Mouse (Mus musculus) heart, adult 2 months (tissue): ENCODE data around the gene Usp18. TPM values are rescaled to one million over a fixed set of nuclear protein-coding genes. Genes with fewer than 3 reads are reported as not detected.

Experiments used
- DNase-seq, 2 experiments: peaks; one replicate each; pipeline ENCODE4 v3.0.0; 2021
- H3K27ac ChIP-seq: fragments of 200-600 bp; 2 replicates; pipeline ENCODE4 v1.8.1; 2022
- H3K27me3 ChIP-seq: fragments of 200-500 bp; 2 replicates; pipeline ENCODE4 v1.6.1; 2012; ENCODE audit warnings: mild to moderate bottlenecking, low read length, inconsistent platforms, mixed read lengths; ENCODE audit not compliant: control insufficient read depth, insufficient read depth
- H3K36me3 ChIP-seq: fragments of 200-500 bp; 2 replicates; pipeline ENCODE4 v1.6.1; 2012; ENCODE audit warnings: low read length, inconsistent platforms; ENCODE audit not compliant: control insufficient read depth, insufficient read depth
- H3K4me1 ChIP-seq: fragments of 200-500 bp; 2 replicates; pipeline ENCODE4 v1.6.1; 2011; ENCODE audit warnings: low read length; ENCODE audit not compliant: control insufficient read depth, insufficient read depth
- H3K4me3 ChIP-seq: fragments of 200-600 bp; 2 replicates; pipeline ENCODE4 v1.8.1; 2022
- H3K79me2 ChIP-seq: fragments of 200-500 bp; replicated peaks from 2 replicates; pipeline ENCODE4 v1.6.1; 2012; ENCODE audit warnings: mild to moderate bottlenecking, inconsistent platforms, low read length, moderate library complexity, mixed read lengths; ENCODE audit not compliant: control insufficient read depth, insufficient read depth
- H3K9ac ChIP-seq: fragments of 200-500 bp; 2 replicates; pipeline ENCODE4 v1.6.1; 2012; ENCODE audit warnings: low read depth, mild to moderate bottlenecking, control low read depth, inconsistent platforms, low read length, mixed read lengths
- CTCF ChIP-seq: fragments of 200-600 bp; IDR thresholded peaks from 2 replicates; pipeline ENCODE4 v1.8.1; 2022; ENCODE audit warnings: antibody characterized with exemption, mild to moderate bottlenecking, moderate library complexity
- EP300 ChIP-seq: fragments of 200-500 bp; IDR thresholded peaks from 2 replicates; pipeline ENCODE4 v1.6.1; 2011; ENCODE audit warnings: low read depth, low read length, control low read depth; ENCODE audit not compliant: insufficient read depth
- POLR2A ChIP-seq: fragments of 200-500 bp; IDR thresholded peaks from 2 replicates; pipeline ENCODE4 v1.6.1; 2011; ENCODE audit warnings: mild to moderate bottlenecking, low read depth, low read length, control low read depth; ENCODE audit not compliant: insufficient read depth
- WGBS: fragments of 180-500 bp; shearing (Covaris S2); methylation state at CpG from one replicate; pipeline ENCODE4 v1.1.7; 2018; 5-methylcytosine and 5-hydroxymethylcytosine counted together
- intact Hi-C: fragments of 180-260 bp; cut with DNase I; formaldehyde crosslinking; loops from one replicate; pipeline ENCODE4 v1.15.1; 2025
- polyA plus RNA-seq: library from polyadenylated mRNA; depleted of rRNA; stranded (reverse); fragments of >200 nt; gene quantifications from 2 replicates; pipeline ENCODE4 v1.2.3, GENCODE M21; 2012
- total RNA-seq, 2 experiments: library from RNA; stranded (reverse); gene quantifications; 2 replicates each; pipeline ENCODE4 v1.2.3; 2021

Gene Usp18
- total and polyA plus RNA-seq, 3 experiments = 1.3 to 3.9 (median 1.5) TPM

GRCm38 (mm10) chr6:121262496-121262895, 16.8 kb downstream of the Usp18 start:
- no peak overlapping the region for H3K27ac ChIP-seq
- no peak for DNase-seq
- no peak overlapping the region for H3K9ac ChIP-seq
- H3K36me3 ChIP-seq = no peaks in the 10 kb centered on the region
- intact Hi-C loops = loop anchor here (10.0 kb wide), 1 partner anchor 1042 kb away; the partner anchor contains the start of gene M6pr
- WGBS = 88% methylated on average over 11 of the region's 11 CpGs
- no peak for TF ChIP-seq POLR2A
- no peak for TF ChIP-seq EP300
- no peak for TF ChIP-seq CTCF
- no peaks in the 10 kb centered on the region for H3K27me3 ChIP-seq
- H3K4me3 ChIP-seq = no peak overlapping the region
- H3K79me2 ChIP-seq = no peaks in the 10 kb centered on the region
- H3K4me1 ChIP-seq = no peaks in the 10 kb centered on the region

GRCm38 (mm10) chr6:121270156-121270555, 24.4 kb downstream of the Usp18 start:
- Histone ChIP-seq H3K4me1 (peaks cover 1% of the 10 kb centered on the region; the same call in 1 of the 2 replicates), H3K36me3 (no peaks in the 10 kb centered on the region), H3K27me3 (no peaks in the 10 kb centered on the region), H3K79me2 (no peaks in the 10 kb centered on the region), H3K4me3 (no peak overlapping the region), H3K27ac (no peak overlapping the region), H3K9ac (no peak overlapping the region)
- intact Hi-C loops = loop anchor here (5.0 kb wide), 3 partner anchors 67 to 97 kb away; no protein-coding TSS in a partner anchor
- DNase-seq = no peak
- WGBS = 81% methylated on average over 6 of the region's 6 CpGs
- TF ChIP-seq POLR2A = no peak
- TF ChIP-seq CTCF = no peak
- no peak for TF ChIP-seq EP300

GRCm38 (mm10) chr6:121271707-121272074, 26.0 kb downstream of the Usp18 start:
- DNase-seq = no peak
- WGBS = 9% methylated on average over 4 of the region's 4 CpGs
- Histone ChIP-seq H3K27ac (no peak overlapping the region; the same call in 1 of the 2 replicates), H3K79me2 (no peaks in the 10 kb centered on the region), H3K4me1 (peaks cover 1% of the 10 kb centered on the region; the same call in 1 of the 2 replicates), H3K36me3 (no peaks in the 10 kb centered on the region), H3K9ac (no peak overlapping the region), H3K27me3 (no peaks in the 10 kb centered on the region), H3K4me3 (no peak overlapping the region)
- TF ChIP-seq EP300 (no peak), CTCF (no peak), POLR2A (no peak)
- intact Hi-C loops = loop anchor here (1.0 to 5.0 kb wide), 5 partner anchors 66 to 339 kb away; no protein-coding TSS in a partner anchor

GRCm38 (mm10) chr6:121272075-121272800, 26.5 kb downstream of the Usp18 start:
- DNase-seq = peak; percentile 82 to 84
- peak overlapping the region; percentile 74 for H3K27ac ChIP-seq
- H3K4me3 ChIP-seq = peak overlapping the region; percentile 49
- peaks cover 1% of the 10 kb centered on the region; the same call in 1 of the 2 replicates for H3K4me1 ChIP-seq
- H3K36me3 ChIP-seq = no peaks in the 10 kb centered on the region
- no peaks in the 10 kb centered on the region for H3K79me2 ChIP-seq
- H3K27me3 ChIP-seq = no peaks in the 10 kb centered on the region
- intact Hi-C loops = loop anchor here (1.0 to 5.0 kb wide), 5 partner anchors 65 to 339 kb away; no protein-coding TSS in a partner anchor
- 6% methylated on average over 17 of the region's 17 CpGs for WGBS
- TF ChIP-seq EP300 (peak; percentile 63; the same call in 1 of the 2 replicates), POLR2A (peak; percentile 80), CTCF (peak; percentile 93)
- H3K9ac ChIP-seq = peak overlapping the region; percentile 31

- TF ChIP-seq CTCF (peak; percentile 73), POLR2A (no peak), EP300 (no peak)
- DNase-seq = no peak
- H3K27me3 ChIP-seq = no peaks in the 10 kb centered on the region
- H3K79me2 ChIP-seq = no peaks in the 10 kb centered on the region
- intact Hi-C loops = loop anchor here (5.0 kb wide), 3 partner anchors 63 to 93 kb away; no protein-coding TSS in a partner anchor
- no peak overlapping the region for H3K9ac ChIP-seq
- no peaks in the 10 kb centered on the region for H3K36me3 ChIP-seq
- WGBS = 85% methylated on average over 3 of the region's 3 CpGs
- H3K27ac ChIP-seq = no peak overlapping the region
- peaks cover 1% of the 10 kb centered on the region; the same call in 1 of the 2 replicates for H3K4me1 ChIP-seq
- no peak overlapping the region for H3K4me3 ChIP-seq
These were observed 28.6 kb downstream of the Usp18 start for GRCm38 (mm10) chr6:121274356-121274755.

- Histone ChIP-seq H3K27ac (no peak overlapping the region), H3K36me3 (no peaks in the 10 kb centered on the region), H3K9ac (no peak overlapping the region), H3K4me1 (no peaks in the 10 kb centered on the region), H3K27me3 (0 out of 2 replicates have a peak, but pooled peaks cover 2% of the 10 kb centered on the region), H3K4me3 (no peak overlapping the region), H3K79me2 (no peaks in the 10 kb centered on the region)
- 84% methylated on average over 5 of the region's 5 CpGs for WGBS
- DNase-seq = no peak
- no peak for TF ChIP-seq EP300
- no peak for TF ChIP-seq POLR2A
- TF ChIP-seq CTCF = no peak
- intact Hi-C loops = no loop called here
These were observed 38.4 kb downstream of the Usp18 start for GRCm38 (mm10) chr6:121284132-121284531.
